Mouse (Mus musculus) CH12.LX (cell line): Measurements from ENCODE around the gene Alk. TPM values are rescaled to one million over a fixed set of nuclear protein-coding genes. Genes with fewer than 3 reads are reported as not detected.

ENCODE experiments used
- DNase-seq: peaks from one replicate; pipeline ENCODE4 v3.0.0-alpha.2; 2013; ENCODE audit errors: extremely low read depth
- H3K27ac ChIP-seq: 2 replicates; pipeline ENCODE4 v1.5.1; 2012; ENCODE audit warnings: low read depth, mild to moderate bottlenecking, control low read depth, moderate library complexity; ENCODE audit not compliant: insufficient read depth
- H3K27me3 ChIP-seq: replicated peaks from 2 replicates; pipeline ENCODE3; 2012; ENCODE audit warnings: inconsistent platforms
- H3K36me3 ChIP-seq, 2 experiments: replicated peaks in 1 of 2; 2 replicates each; pipeline versions ENCODE3 to v1.6.1; 2012; ENCODE audit warnings: inconsistent platforms in 1 of 2, low read length in 1 of 2, mild to moderate bottlenecking in 1 of 2, mixed read lengths in 1 of 2, moderate library complexity in 1 of 2; ENCODE audit not compliant: control insufficient read depth in 1 of 2, insufficient read depth in 1 of 2
- H3K4me1 ChIP-seq, 2 experiments: 2 replicates each; pipeline ENCODE4 v1.6.1; 2012; ENCODE audit warnings: inconsistent platforms in 1 of 2, moderate library complexity in 1 of 2; ENCODE audit not compliant: insufficient read depth in 2 of 2, control insufficient read depth in 1 of 2
- H3K4me2 ChIP-seq: 2 replicates; pipeline ENCODE4 v1.6.1; 2012; ENCODE audit warnings: low read depth, mild to moderate bottlenecking, control low read depth; ENCODE audit not compliant: poor library complexity, insufficient read depth, severe bottlenecking
- H3K4me3 ChIP-seq, 3 experiments: fragments of 150-350 bp in 1 of 3; sonication (generic) in 1 of 3; replicated peaks in 1 of 3; 2 replicates each; pipeline versions ENCODE3 to v1.5.1; 2011 to 2012; ENCODE audit warnings: low read depth in 2 of 3, low read length in 2 of 3, mild to moderate bottlenecking in 2 of 3, moderate library complexity in 2 of 3, control low read depth in 1 of 3, improper control_type of control experiment in 1 of 3, inconsistent platforms in 1 of 3, mixed read lengths in 1 of 3; ENCODE audit not compliant: poor library complexity in 1 of 3
- H3K79me2 ChIP-seq: replicated peaks from 2 replicates; pipeline ENCODE4 v1.6.1; 2012; ENCODE audit warnings: mild to moderate bottlenecking, moderate library complexity; ENCODE audit not compliant: control insufficient read depth, poor library complexity, insufficient read depth, severe bottlenecking; ENCODE audit errors: extremely low read depth
- H3K9ac ChIP-seq: 2 replicates; pipeline ENCODE4 v1.6.1; 2012; ENCODE audit warnings: low read depth, mild to moderate bottlenecking, control low read depth, moderate library complexity; ENCODE audit not compliant: insufficient read depth
- H3K9me3 ChIP-seq: replicated peaks from 2 replicates; pipeline ENCODE3; 2012; ENCODE audit warnings: low read length, inconsistent platforms, mixed read lengths
- BHLHE40 ChIP-seq: IDR thresholded peaks from 2 replicates; pipeline ENCODE4 v1.6.1; 2011; ENCODE audit warnings: mild to moderate bottlenecking, low read depth, low read length, improper control_type of control experiment
- CHD1 ChIP-seq: IDR thresholded peaks from 2 replicates; pipeline ENCODE4 v1.6.1; 2012; ENCODE audit warnings: low read depth, low read length, improper control_type of control experiment, inconsistent platforms
- CHD2 ChIP-seq: IDR thresholded peaks from 2 replicates; pipeline ENCODE4 v1.6.1; 2011; ENCODE audit warnings: low read length, improper control_type of control experiment
- CTCF ChIP-seq, 2 experiments: IDR thresholded peaks in 1 of 2; conservative IDR thresholded peaks in 1 of 2; 2 replicates each; pipeline ENCODE4 v1.5.1; 2011 to 2012; ENCODE audit warnings: low read depth in 2 of 2, low read length in 2 of 2, improper control_type of control experiment in 1 of 2, inconsistent platforms in 1 of 2, mild to moderate bottlenecking in 1 of 2, moderate library complexity in 1 of 2
- E2F4 ChIP-seq: IDR thresholded peaks from 2 replicates; pipeline ENCODE4 v1.6.1; 2011; ENCODE audit warnings: low read depth, low read length, improper control_type of control experiment; ENCODE audit not compliant: insufficient replicate concordance
- ELF1 ChIP-seq: IDR thresholded peaks from 2 replicates; pipeline ENCODE4 v1.6.1; 2014; ENCODE audit warnings: low read depth, mild to moderate bottlenecking, inconsistent platforms, low read length, improper control_type of control experiment
- EP300 ChIP-seq: IDR thresholded peaks from 2 replicates; pipeline ENCODE4 v1.6.1; 2011; ENCODE audit warnings: low read length, improper control_type of control experiment
- GABPA ChIP-seq: IDR thresholded peaks from 2 replicates; pipeline ENCODE4 v1.6.1; 2012; ENCODE audit warnings: low read depth, low read length, improper control_type of control experiment, inconsistent platforms; ENCODE audit not compliant: insufficient replicate concordance
- HCFC1 ChIP-seq: IDR thresholded peaks from 2 replicates; pipeline ENCODE4 v1.6.1; 2012; ENCODE audit warnings: low read depth, mild to moderate bottlenecking, inconsistent platforms, low read length, improper control_type of control experiment
- IRF4 ChIP-seq: IDR thresholded peaks from 2 replicates; pipeline ENCODE4 v1.6.1; 2014; ENCODE audit warnings: low read depth, mild to moderate bottlenecking, inconsistent platforms, low read length, improper control_type of control experiment
- MAFK ChIP-seq: IDR thresholded peaks from 2 replicates; pipeline ENCODE4 v1.6.1; 2011; ENCODE audit warnings: low read length, improper control_type of control experiment; ENCODE audit not compliant: insufficient replicate concordance
- MAX ChIP-seq: IDR thresholded peaks from 2 replicates; pipeline ENCODE4 v1.6.1; 2011; ENCODE audit warnings: low read length, improper control_type of control experiment
- MAZ ChIP-seq: IDR thresholded peaks from 2 replicates; pipeline ENCODE4 v1.6.1; 2012; ENCODE audit warnings: low read depth, mild to moderate bottlenecking, inconsistent platforms, low read length, improper control_type of control experiment, moderate library complexity
- MXI1 ChIP-seq: IDR thresholded peaks from 2 replicates; pipeline ENCODE4 v1.6.1; 2011; ENCODE audit warnings: mild to moderate bottlenecking, low read depth, low read length, improper control_type of control experiment
- MYC ChIP-seq: IDR thresholded peaks from 2 replicates; pipeline ENCODE4 v1.6.1; 2011; ENCODE audit warnings: low read depth, mild to moderate bottlenecking, improper control_type of control experiment, low read length
- NELFE ChIP-seq: IDR thresholded peaks from 2 replicates; pipeline ENCODE4 v1.6.1; 2011; ENCODE audit warnings: low read depth, low read length, improper control_type of control experiment
- PAX5 ChIP-seq: IDR thresholded peaks from 2 replicates; pipeline ENCODE4 v1.6.1; 2012; ENCODE audit warnings: low read length, inconsistent platforms, mixed read lengths
- POLR2A ChIP-seq: IDR thresholded peaks from 2 replicates; pipeline ENCODE4 v1.6.1; 2011; ENCODE audit warnings: low read depth, mild to moderate bottlenecking, improper control_type of control experiment, low read length
- POLR2AphosphoS2 ChIP-seq: IDR thresholded peaks from 2 replicates; pipeline ENCODE4 v1.6.1; 2011; ENCODE audit warnings: low read depth, low read length, improper control_type of control experiment
- RAD21 ChIP-seq: IDR thresholded peaks from 2 replicates; pipeline ENCODE4 v1.6.1; 2011; ENCODE audit warnings: low read depth, mild to moderate bottlenecking, low read length, improper control_type of control experiment, moderate library complexity
- RCOR1 ChIP-seq: conservative IDR thresholded peaks from 2 replicates; pipeline ENCODE4 v1.6.1; 2012; ENCODE audit warnings: low read depth, mild to moderate bottlenecking, inconsistent platforms, low read length, improper control_type of control experiment
- SMC3 ChIP-seq: IDR thresholded peaks from 2 replicates; pipeline ENCODE4 v1.6.1; 2011; ENCODE audit warnings: low read depth, low read length, improper control_type of control experiment
- TBP ChIP-seq: conservative IDR thresholded peaks from 2 replicates; pipeline ENCODE4 v1.6.1; 2011; ENCODE audit warnings: low read depth, low read length, improper control_type of control experiment
- UBTF ChIP-seq: IDR thresholded peaks from 2 replicates; pipeline ENCODE4 v1.6.1; 2012; ENCODE audit warnings: low read depth, mild to moderate bottlenecking, inconsistent platforms, low read length, improper control_type of control experiment, moderate library complexity
- USF1 ChIP-seq: IDR thresholded peaks from 2 replicates; pipeline ENCODE4 v1.6.1; 2014; ENCODE audit warnings: low read depth, mild to moderate bottlenecking, inconsistent platforms, low read length, improper control_type of control experiment
- ZC3H11A ChIP-seq: IDR thresholded peaks from 2 replicates; pipeline ENCODE4 v1.6.1; 2012; ENCODE audit warnings: low read depth, mild to moderate bottlenecking, inconsistent platforms, low read length, improper control_type of control experiment
- ZKSCAN1 ChIP-seq: IDR thresholded peaks from 2 replicates; pipeline ENCODE4 v1.6.1; 2012; ENCODE audit warnings: low read depth, inconsistent platforms, low read length, improper control_type of control experiment, borderline replicate concordance
- ZMIZ1 ChIP-seq: IDR thresholded peaks from 2 replicates; pipeline ENCODE4 v1.6.1; 2012; ENCODE audit warnings: low read depth, mild to moderate bottlenecking, inconsistent platforms, low read length, improper control_type of control experiment
- ZNF384 ChIP-seq: IDR thresholded peaks from 2 replicates; pipeline ENCODE4 v1.6.1; 2012; ENCODE audit warnings: low read depth, low read length, improper control_type of control experiment, inconsistent platforms
- dilution Hi-C: fragments of 300-500 bp; cut with MboI; formaldehyde crosslinking; loops from 2 replicates; pipeline ENCODE4 v1.14.3; 2020; ENCODE audit warnings: low sequenced_read_pairs; ENCODE audit not compliant: extremely low pct_unique_long_range_greater_than_20kb, extremely low pct_ligation_motif_present
- in situ Hi-C: fragments of 300-500 bp; cut with MboI; formaldehyde crosslinking; loops from 3 replicates; pipeline ENCODE4 v1.14.3; 2019; ENCODE audit warnings: low sequenced_read_pairs, low pct_ligation_motif_present, low pct_unique_long_range_greater_than_20kb, mixed read lengths
- polyA plus RNA-seq: library from polyadenylated mRNA; unstranded; fragments of >175 nt; gene quantifications from 2 replicates; pipeline ENCODE4 v1.2.1, GENCODE M21; 2012; ENCODE audit warnings: low read depth; ENCODE audit not compliant: insufficient read length
- total RNA-seq, 2 experiments: library from RNA; depleted of rRNA; stranded (reverse); fragments of 300-350 nt in 1 of 2; fragments of >200 nt in 1 of 2; gene quantifications; 2 replicates each; pipeline ENCODE4 v1.2.3; 2012 to 2014

The Alk gene
- total and polyA plus RNA-seq, 3 experiments: 0.38 to 0.63 (median 0.44) TPM

DNA sequence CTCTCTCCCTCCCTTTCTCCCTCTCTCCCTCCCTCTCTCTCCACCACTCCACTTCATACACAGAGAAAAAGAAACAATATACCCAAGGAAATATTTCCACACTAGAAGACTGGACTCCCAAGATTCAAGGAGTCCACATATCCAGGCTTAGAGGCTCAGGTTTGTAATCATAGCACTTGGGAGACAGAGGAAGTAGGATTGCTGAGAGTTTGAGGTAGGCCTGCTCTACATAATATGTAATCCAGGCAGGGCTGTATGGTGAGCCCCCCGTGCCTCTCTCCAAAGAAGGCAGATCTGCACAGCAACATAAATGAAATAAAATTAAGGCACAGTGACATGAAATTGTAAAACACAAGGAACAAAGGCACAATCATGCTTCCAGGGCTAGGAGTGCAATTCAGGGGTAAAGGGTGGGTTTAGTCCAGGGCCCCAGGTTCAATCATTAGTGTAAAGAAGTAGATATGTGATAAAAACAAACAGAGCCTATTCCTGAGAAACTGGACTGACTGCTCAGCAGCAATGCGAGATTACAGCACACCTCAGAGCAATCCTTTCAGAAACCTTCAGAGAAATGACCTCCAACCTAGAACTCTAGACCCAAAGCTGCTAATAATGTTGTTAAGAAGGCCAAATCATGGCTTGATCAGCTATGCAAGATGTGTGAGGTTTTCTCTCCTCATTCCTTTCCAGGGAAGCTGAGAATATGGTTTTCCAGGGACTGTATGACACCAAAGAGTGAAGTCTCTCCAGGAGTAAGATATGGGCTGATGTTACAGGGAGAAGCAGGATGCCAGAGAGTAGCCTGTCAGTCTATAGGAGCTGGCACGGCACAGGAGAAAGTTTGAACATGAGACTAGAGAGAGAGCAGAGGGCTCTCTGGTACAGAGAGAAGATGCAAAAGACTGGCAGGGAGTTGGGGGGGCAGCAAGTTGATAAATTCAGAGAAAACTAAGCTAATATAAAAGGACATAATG, 158.9 kb downstream of the Alk start:
- in situ Hi-C loops (no loop called here), dilution Hi-C loops (no loop called here)
- H3K27me3 ChIP-seq: no peaks in the 10 kb centered on the region

DNA sequence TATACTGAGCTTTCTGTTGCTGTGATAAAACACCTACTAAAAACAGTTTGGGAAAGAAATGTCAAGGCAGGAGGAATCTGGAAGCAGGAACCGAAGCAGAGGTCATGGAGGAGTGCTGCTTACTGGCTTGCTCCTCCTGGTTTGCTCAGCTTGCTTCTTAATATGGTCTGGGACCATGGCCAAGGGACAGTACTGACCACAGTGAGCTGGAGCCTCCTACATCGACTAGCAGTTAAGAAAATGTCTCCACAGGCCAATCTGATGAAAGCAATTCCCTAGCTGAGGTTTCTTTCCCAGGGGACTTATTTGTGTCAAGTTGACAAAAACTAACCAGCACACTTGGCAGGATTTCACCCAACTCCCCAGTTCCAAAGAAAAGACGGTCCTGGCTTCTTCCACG, 187.0 kb downstream of the Alk start:
- H3K4me1 ChIP-seq: no peaks in the 10 kb centered on the region
- no peaks in the 10 kb centered on the region for H3K79me2 ChIP-seq
- TF ChIP-seq SMC3 (no peak), NELFE (no peak), CTCF (conservative IDR thresholded peaks at IDR 0.05 in 1 of 2, IDR thresholded peaks at IDR 0.05 in 1 of 2; ENCODE audit: low read depth in 2 of 2, low read length in 2 of 2) (no peak), MAZ (no peak), ELF1 (no peak), ZKSCAN1 (no peak), ZNF384 (no peak), ZC3H11A (no peak), MYC (no peak), TBP (no peak), PAX5 (no peak), IRF4 (no peak), MXI1 (no peak), CHD2 (no peak), E2F4 (no peak), MAFK (no peak), HCFC1 (no peak), EP300 (no peak), RCOR1 (no peak), UBTF (no peak)
- no peak overlapping the region for H3K4me3 ChIP-seq
- H3K9me3 ChIP-seq: no peaks in the 10 kb centered on the region
- H3K36me3 ChIP-seq: no peaks in the 10 kb centered on the region
- no peak for DNase-seq
- no peak overlapping the region for H3K4me2 ChIP-seq
- no peak overlapping the region for H3K9ac ChIP-seq
- no peak overlapping the region for H3K27ac ChIP-seq
- dilution Hi-C loops: no loop called here
- no peaks in the 10 kb centered on the region for H3K27me3 ChIP-seq
- in situ Hi-C loops: no loop called here

More for the DNA sequence above, 158.9 kb downstream of the Alk start:
- no peaks in the 10 kb centered on the region for H3K79me2 ChIP-seq
- no peak overlapping the region for H3K4me3 ChIP-seq
- peaks cover 3% of the 10 kb centered on the region for H3K9me3 ChIP-seq
- H3K4me2 ChIP-seq: no peak overlapping the region
- no peaks in the 10 kb centered on the region for H3K36me3 ChIP-seq
- no peak overlapping the region for H3K9ac ChIP-seq
- DNase-seq: no peak
- no peak for TF ChIP-seq ZC3H11A
- TF ChIP-seq POLR2AphosphoS2: no peak
- TF ChIP-seq ZMIZ1: no peak
- no peak for TF ChIP-seq RAD21
- TF ChIP-seq MAX: no peak
- no peak for TF ChIP-seq MYC
- TF ChIP-seq PAX5: no peak
- TF ChIP-seq ELF1: no peak
- no peak for TF ChIP-seq USF1
- no peak for TF ChIP-seq POLR2A
- no peak for TF ChIP-seq MAZ
- no peak for TF ChIP-seq CHD1
- no peak for TF ChIP-seq GABPA
- no peak for TF ChIP-seq BHLHE40
- no peak for TF ChIP-seq CTCF (conservative IDR thresholded peaks at IDR 0.05 in 1 of 2, IDR thresholded peaks at IDR 0.05 in 1 of 2; ENCODE audit: low read depth in 2 of 2, low read length in 2 of 2)
- no peak for TF ChIP-seq IRF4
- no peak for TF ChIP-seq CHD2
- no peak for TF ChIP-seq EP300
- TF ChIP-seq MAFK: no peak
- H3K27ac ChIP-seq: no peak overlapping the region
- H3K4me1 ChIP-seq: no peaks in the 10 kb centered on the region
